Mouse (Mus musculus) thymus, postnatal 14 days (tissue): ENCODE data around the gene Dguok.

ENCODE experiments used
- DNase-seq: peaks from one replicate; pipeline ENCODE4 v3.0.0; 2021

The Dguok gene

GRCm38 (mm10) chr6:83455328-83456130 is 51.2 kb downstream of the Dguok start:
- peak; percentile 83 for DNase-seq

DNA sequence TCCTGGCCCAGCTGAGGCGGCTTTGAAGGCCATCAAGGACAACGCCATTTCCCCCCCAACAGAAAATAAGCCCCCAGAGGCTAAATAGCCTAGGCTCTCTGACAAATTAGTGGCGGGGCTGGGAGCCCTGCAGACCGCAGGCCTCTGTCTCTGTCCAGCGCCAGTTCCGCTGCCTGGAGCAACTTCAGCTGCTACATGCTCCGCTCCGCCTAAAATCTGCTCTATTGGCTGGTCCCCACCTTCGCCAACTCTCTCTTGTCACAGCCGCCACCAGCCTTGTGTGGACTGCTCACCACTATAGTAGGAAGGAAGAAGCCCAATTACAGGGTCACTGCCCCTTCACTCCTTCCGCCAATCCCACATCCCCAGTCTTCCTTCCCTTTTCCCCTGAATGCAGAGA is 53.1 kb downstream of the Dguok start:
- DNase-seq = no peak

DNA sequence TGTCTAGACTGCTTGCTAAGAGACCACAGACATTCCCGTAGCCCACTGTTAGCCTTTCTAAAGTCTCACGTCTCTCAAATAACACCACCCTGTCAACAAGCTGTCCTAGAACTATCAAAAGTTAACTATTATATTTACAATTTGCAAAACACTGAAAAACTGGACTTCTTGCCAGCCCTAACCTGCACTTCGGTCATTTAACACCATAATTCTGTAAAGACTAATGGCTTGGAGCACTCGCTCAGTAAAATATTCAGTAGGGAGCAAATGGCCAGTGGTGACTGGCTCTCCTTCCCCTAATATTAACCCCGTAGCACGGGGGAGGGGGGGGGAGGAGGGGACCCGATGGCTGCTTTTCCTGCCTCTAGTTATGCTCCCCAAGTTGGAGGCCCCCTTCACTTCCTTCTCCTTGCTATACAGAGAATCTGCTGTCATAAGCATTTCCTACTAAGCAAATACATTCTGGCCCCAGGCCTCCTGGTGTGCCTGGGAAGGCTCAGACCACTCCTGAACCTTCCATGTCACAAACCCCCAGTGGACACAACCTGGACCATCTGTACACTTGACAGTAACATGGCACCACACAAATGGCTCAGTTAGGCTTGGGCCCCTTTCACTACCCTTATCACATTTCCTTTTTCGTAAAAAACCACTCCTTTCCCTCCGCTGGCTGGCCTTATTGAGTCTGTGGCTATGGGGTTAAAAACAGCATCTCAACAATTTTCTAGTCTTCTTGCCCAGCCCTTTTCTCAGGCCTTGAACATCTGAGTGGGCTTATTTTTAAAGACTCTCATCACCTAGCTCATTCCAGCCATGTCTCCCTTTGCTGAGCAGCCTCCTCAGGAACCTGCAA is 56.1 kb downstream of the Dguok start:
- DNase-seq = no peak

DNA sequence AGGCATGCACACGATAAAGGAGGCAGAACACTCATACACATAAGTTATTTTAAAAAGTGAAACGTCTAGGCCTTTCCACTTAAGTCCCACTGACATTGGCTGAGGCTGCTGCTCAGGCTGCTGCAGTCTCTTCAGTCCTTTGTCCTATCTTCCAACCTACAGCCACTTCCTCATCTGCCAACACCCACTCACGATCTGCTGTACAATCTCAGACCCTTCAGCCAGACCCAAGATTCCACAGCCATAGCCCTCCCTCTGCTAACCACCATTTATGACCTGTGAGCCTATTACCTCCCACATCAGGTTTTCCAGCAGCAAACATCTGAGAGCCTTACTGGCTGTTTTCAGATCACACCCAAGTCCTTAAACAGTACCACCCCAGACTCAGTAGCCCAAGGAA is 57.3 kb downstream of the Dguok start:
- no peak for DNase-seq

- peak; percentile 32 for DNase-seq
These were observed 57.9 kb downstream of the Dguok start for GRCm38 (mm10) chr6:83448911-83449310.

DNA sequence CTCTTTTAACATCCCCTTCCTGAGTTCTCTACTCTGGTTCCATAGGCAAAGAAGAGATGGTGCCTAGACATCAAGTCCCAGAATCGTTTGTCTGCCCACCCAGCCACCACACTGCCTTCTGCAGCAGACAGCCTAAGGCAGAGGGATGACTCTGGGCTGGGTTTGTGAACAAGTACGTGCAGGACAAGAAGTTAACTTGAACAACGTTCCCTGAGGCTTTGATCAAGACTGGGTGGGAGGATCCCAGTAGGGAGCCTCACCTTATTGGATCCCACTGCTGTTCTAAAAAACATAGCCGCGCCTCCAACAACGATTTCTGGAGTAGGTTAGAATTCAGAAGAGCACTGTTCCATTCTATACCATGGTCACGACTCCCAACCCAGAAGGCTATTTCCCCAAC is 59.7 kb downstream of the Dguok start:
- no peak for DNase-seq

GRCm38 (mm10) chr6:83445796-83446195 is 61.0 kb downstream of the Dguok start:
- DNase-seq = no peak

DNA sequence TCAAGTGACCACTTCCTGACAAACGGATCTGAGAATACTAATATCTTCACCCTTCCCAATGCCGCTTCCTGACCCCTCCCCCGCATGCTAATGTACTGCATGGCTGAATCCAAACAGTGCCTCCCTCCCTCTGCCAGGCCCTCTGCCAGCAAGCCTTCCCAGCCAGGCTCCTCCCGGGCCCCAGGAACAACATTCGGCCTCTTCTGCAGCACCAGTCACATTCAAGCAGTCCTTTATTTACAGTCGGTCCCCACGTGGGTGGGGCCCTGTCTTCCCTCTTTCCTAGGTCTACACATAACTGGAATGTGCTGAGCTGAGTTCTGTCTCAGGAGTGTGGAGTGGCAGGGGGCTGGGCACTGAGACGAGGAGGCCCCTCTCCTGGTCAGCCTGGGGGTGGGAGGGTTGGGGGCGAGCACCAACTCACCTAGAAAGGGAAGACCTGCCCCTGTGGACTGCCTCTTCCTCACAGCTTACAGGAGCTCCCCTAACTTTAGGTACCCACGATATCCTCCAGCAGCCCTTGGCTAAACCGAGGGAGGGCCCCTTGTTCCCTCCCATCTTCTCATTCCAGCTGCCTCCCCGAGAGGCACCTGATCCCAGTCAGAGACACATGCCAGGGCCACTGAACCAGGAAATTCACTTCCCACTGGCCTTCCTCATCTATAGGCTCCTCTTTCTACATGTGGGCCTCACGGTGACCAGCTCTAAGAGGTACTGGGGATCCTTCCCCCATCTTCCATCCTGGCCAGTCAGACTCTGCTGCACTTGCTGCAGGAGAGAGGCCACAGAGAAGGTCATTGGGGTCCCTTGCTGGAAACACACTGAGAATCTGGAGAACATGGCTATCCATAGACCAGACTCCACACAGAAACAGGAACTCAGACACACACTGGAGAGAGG is 63.1 kb downstream of the Dguok start:
- no peak for DNase-seq

GRCm38 (mm10) chr6:83442639-83443038 is 64.1 kb downstream of the Dguok start:
- no peak for DNase-seq

DNA sequence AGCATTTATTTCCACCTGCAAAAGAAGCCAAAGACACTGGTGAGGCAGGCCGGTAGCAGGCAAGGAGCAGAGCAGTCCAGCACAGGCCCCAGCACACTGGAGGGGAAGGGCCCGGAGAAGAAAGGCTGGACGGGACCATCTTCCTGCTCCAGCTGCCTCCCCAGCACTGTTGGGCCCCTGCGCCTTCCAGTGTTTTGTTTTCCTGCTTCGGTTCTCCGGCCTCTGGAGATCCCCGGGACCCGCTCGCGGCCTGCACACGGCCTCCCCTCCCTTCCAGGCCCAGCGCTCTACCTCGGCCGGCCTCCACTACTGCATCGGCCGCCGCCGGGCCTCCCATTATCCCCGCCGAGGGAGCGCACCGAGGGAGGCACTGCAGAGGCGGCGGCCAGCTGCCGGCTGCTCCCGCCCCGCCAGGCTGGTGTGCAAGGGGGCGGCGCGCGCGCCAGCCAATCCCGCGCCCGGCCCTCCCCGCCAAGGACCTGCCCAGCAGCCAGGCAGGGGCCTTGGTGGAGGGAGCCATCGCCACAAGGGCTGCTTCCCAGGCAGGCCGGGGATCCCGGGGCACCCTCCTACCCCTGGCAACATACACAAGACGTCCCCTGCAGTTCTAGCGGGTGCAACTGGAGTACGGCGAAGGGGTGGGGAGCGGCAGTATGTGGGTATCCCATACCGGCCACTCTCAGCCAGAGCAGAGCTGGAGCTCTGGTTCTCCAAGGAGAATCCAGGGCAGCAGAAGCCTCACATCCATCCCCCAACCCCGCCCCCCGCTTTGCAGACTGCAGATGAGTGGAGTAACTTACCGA is 65.3 kb downstream of the Dguok start:
- DNase-seq = peak; percentile 88

DNA sequence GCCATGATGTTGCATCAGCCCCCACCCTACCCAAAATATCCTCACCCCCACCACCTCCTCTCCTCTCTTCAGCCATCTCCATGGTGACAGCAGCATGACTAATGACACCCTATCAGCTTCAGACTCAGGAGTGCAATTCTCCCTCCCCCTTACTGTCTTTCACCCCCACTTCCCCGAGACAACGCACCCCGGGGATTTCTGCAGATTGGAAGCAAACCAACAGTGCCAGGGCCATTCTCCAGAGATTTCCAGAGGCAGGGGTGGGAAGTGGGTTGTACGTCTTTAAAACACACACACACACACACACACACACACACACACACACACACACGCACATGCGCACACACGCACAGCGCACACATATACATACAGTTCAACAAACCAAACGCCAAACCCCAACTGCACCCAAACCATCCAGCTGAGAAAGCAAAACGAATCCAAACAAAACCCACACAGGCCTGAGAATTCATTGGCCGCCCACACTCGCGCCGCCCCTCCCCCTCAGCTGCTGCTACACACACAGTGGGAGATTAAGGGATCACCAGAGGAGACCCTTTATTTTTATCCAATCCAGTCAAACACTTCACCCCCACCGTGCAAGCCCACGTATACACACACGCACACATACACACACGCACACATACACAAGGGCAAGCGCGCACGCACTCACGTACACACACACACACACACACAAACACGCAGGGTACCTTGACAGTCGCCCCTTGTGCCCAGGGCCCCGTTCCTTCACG is 66.1 kb downstream of the Dguok start:
- DNase-seq = peak; percentile 68

DNA sequence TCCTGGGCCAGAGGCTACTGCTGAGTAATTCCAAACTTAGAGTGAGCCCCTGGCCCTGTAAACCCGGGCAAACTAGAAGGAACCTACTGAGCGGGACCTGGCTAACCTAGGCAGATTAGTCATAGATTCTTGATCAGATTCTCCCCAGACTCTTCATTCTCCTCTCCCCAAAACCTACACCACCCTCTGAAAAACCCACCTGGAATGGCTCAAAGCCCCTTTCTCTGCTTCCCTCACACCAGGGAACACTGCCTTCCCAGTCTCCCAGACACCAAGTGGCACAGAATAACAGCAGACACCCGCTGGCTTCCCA is 66.6 kb downstream of the Dguok start:
- no peak for DNase-seq

DNA sequence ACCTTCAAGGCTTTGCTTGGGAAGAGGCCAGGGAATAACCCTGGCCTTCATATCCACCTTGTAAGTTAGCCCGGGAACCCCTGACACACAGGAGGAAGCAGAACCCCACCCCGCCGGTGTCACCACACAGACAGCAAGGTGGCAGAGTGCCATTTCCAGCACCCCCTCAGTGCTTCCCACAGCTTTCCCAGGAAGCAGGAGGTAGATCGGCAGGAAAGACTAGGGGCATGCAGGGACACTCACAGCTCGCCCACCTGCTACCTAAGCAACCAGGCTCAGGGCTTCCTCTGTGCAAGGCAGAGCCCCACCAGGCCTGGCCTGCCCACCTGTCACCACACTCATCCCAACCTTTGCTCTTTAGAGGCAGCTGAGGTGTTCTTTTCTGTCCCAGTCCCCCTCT is 67.0 kb downstream of the Dguok start:
- DNase-seq = peak; percentile 19

- no peak for DNase-seq
These were observed 67.5 kb downstream of the Dguok start for GRCm38 (mm10) chr6:83439119-83439767.

- DNase-seq = no peak
These were observed 68.2 kb downstream of the Dguok start for GRCm38 (mm10) chr6:83438584-83438983.

- DNase-seq = no peak
These were observed 69.0 kb downstream of the Dguok start for GRCm38 (mm10) chr6:83437802-83438201.

- no peak for DNase-seq
These were observed 69.5 kb downstream of the Dguok start for GRCm38 (mm10) chr6:83437225-83437624.

DNA sequence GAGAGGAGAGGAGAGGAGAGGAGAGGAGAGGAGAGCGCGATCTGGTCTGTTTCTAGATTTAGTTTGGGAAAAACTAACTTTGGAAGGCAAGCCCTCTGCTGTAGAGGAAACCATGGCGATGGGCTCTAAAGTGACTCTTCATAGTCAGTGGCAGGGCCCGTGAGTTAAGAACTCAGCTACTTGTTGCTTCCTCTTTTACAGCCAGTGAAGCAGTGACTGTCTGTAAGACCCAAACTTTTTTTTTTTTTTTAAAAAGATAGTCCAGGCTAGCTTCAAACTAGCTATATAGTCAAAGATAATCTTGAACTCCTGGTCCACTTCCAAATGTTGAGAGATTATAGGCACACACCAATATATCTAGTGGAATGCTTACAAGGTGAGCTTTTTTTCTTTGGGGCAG is 70.2 kb downstream of the Dguok start:
- no peak for DNase-seq

- no peak for DNase-seq
These were observed 71.6 kb downstream of the Dguok start for GRCm38 (mm10) chr6:83435174-83435573.

DNA sequence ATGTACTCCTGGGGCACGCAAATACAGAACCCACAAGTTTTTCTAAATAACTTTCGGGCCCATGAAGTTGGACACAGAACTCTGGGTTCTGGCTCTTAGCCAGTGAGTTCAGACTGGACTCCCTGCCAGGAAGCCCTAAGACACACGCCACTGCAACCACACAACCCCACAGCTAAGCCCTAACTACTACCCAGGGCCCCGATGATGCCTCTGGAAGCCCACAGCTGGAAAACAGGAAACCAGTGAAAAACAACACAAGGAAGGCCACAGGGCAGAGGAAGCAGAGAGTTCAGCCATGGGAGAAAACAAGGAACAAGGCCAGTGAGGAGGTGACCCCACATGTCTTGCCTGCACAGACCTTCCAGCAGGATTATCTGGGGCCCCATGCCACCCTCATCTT is 73.2 kb downstream of the Dguok start:
- DNase-seq = no peak

DNA sequence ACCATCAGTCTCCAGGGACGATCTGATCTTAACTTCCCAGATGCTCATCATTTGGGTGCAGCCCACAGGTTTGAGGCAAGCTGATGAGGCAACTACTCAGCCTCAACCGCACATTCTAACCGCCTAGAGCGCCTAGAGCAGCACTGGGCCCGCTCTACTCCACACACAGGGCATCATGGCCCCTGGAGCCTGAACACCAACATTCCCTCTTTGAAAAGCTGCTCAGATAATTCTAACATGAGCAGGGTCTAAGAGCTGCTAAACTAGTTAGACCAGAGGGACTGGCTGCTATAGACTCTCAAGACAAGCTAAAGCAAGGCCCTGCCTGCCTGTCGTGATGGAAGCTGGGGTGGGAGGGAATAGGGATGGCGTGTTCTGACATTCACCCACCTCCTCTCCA is 73.8 kb downstream of the Dguok start:
- no peak for DNase-seq
